In the genomic region with DNA sequence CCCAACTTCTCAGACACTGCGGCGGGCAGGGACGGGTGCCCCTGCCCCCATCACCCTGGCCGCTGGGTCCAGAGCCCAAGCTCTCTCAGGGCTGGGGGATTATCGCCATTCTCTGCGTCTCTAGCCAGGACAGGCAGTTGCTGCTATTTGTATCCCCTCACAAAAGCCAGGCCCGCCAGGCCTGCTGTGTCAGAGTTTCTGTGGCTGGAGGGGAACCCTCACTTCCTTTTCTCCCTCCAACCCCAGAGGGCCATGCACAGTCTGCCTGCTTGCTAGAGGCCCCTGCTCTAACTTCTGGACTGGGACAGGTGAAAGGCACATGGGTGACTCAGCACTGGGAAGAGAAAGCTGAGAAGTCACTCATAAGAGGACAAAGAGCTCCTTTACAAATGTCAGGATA, we compare ENCODE assay signal across 10 mouse cellular contexts. TPM values are rescaled to one million over a fixed set of nuclear protein-coding genes. Genes with fewer than 3 reads are reported as not detected.
A peak's percentile ranks its signal among the peaks of the same experiment; 100 is the strongest.
DNase-seq lines count a peak whose midpoint lies in the region; ATAC-seq lines count a peak whose summit lies in the region.
"Had no signal": no experiment of that assay in that cellular context is flagged by ENCODE, and none has a peak within 500 bp of the region (broad histone marks: within the 10 kb centered on the region; RNA-seq: fewer than 3 reads in every experiment).

No protein-coding gene starts in this region.

- WGBS in kidney, embryonic 16.5 days: 4% methylated on average over 7 of the region's 7 CpGs
- WGBS in embryonic facial prominence, embryonic 11.5 days: 4% methylated on average over 7 of the region's 7 CpGs
- WGBS in intestine, embryonic 15.5 days: 10% methylated on average over 7 of the region's 7 CpGs
- 5% methylated on average over 7 of the region's 7 CpGs for WGBS in midbrain, embryonic 12.5 days

- ATAC-seq in kidney, embryonic 16.5 days (ENCODE audit: low FRiP score, low TSS enrichment): no peak
- no peak for ATAC-seq in embryonic facial prominence, embryonic 11.5 days (replicated peaks; ENCODE audit: insufficient number of reproducible peaks, low FRiP score, low TSS enrichment, low read depth)
- ATAC-seq in intestine, embryonic 15.5 days: no peak
- no peak for ATAC-seq in midbrain, embryonic 12.5 days (ENCODE audit: low FRiP score, low read depth)
- ATAC-seq: Patski had no signal

- H3K4me1 ChIP-seq in kidney, embryonic 16.5 days (ENCODE audit: insufficient read depth, low read length): peaks cover 57% of the 10 kb centered on the region
- H3K4me1 ChIP-seq in embryonic facial prominence, embryonic 11.5 days (ENCODE audit: control insufficient read depth, insufficient read depth, low read length): peaks cover 27% of the 10 kb centered on the region
- peaks cover 34% of the 10 kb centered on the region for H3K4me1 ChIP-seq in intestine, embryonic 15.5 days (replicated peaks)
- peaks cover 53% of the 10 kb centered on the region for H3K4me1 ChIP-seq in midbrain, embryonic 12.5 days

- peak overlapping the region; percentile 42 for H3K4me2 ChIP-seq in kidney, embryonic 16.5 days (replicated peaks; ENCODE audit: low read depth, low read length)
- H3K4me2 ChIP-seq in embryonic facial prominence, embryonic 11.5 days (ENCODE audit: low read depth, low read length): peak overlapping the region; percentile 24
- H3K4me2 ChIP-seq in intestine, embryonic 15.5 days (replicated peaks): peak overlapping the region; percentile 49
- peak overlapping the region; percentile 49 for H3K4me2 ChIP-seq in midbrain, embryonic 12.5 days (replicated peaks)

- H3K27me3 ChIP-seq in kidney, embryonic 16.5 days (ENCODE audit: insufficient read depth, low read length): peaks cover 60% of the 10 kb centered on the region
- peaks cover 47% of the 10 kb centered on the region for H3K27me3 ChIP-seq in embryonic facial prominence, embryonic 11.5 days (ENCODE audit: control insufficient read depth, insufficient read depth, low read length)
- H3K27me3 ChIP-seq in intestine, embryonic 15.5 days (replicated peaks): peaks cover 58% of the 10 kb centered on the region
- peaks cover 71% of the 10 kb centered on the region for H3K27me3 ChIP-seq in midbrain, embryonic 12.5 days

- no peaks in the 10 kb centered on the region for H3K9me3 ChIP-seq in kidney, embryonic 16.5 days (ENCODE audit: low read length)
- no peaks in the 10 kb centered on the region for H3K9me3 ChIP-seq in embryonic facial prominence, embryonic 11.5 days (replicated peaks; ENCODE audit: control insufficient read depth, low read length)
- no peaks in the 10 kb centered on the region for H3K9me3 ChIP-seq in intestine, embryonic 15.5 days
- H3K9me3 ChIP-seq in midbrain, embryonic 12.5 days: no peaks in the 10 kb centered on the region

- peak overlapping the region; percentile 20; the same call in 1 of the 2 replicates for H3K9ac ChIP-seq in kidney, embryonic 16.5 days (replicated peaks; ENCODE audit: low read length)
- H3K9ac ChIP-seq in embryonic facial prominence, embryonic 11.5 days (replicated peaks; ENCODE audit: low read length): peak overlapping the region; percentile 43
- H3K9ac ChIP-seq in intestine, embryonic 15.5 days: peak overlapping the region; percentile 12; the same call in 1 of the 2 replicates
- H3K9ac ChIP-seq in midbrain, embryonic 12.5 days (replicated peaks): peak overlapping the region; percentile 34; the same call in 1 of the 2 replicates

- H3K4me3 ChIP-seq in kidney, embryonic 16.5 days (ENCODE audit: low read length): peak overlapping the region; percentile 18
- no peak overlapping the region for H3K4me3 ChIP-seq in embryonic facial prominence, embryonic 11.5 days (ENCODE audit: low read depth, low read length)
- no peak overlapping the region for H3K4me3 ChIP-seq in intestine, embryonic 15.5 days (replicated peaks)
- H3K4me3 ChIP-seq in midbrain, embryonic 12.5 days: peak overlapping the region; percentile 24

- H3K36me3 ChIP-seq in kidney, embryonic 16.5 days (ENCODE audit: insufficient read depth, low read length): no peaks in the 10 kb centered on the region
- no peaks in the 10 kb centered on the region for H3K36me3 ChIP-seq in embryonic facial prominence, embryonic 11.5 days (replicated peaks; ENCODE audit: control insufficient read depth, insufficient read depth, low read depth, low read length)
- no peaks in the 10 kb centered on the region for H3K36me3 ChIP-seq in intestine, embryonic 15.5 days
- no peaks in the 10 kb centered on the region for H3K36me3 ChIP-seq in midbrain, embryonic 12.5 days

- DNase-seq in kidney, postnatal 10 days: no peak
- DNase-seq in embryonic facial prominence, embryonic 11.5 days (ENCODE audit: low spot score): no peak
- DNase-seq in retina, postnatal 1 day: no peak
- no peak for DNase-seq in spleen, postnatal 10 days (ENCODE audit: low spot score in 2 of 2)
- no peak for DNase-seq in kidney, adult 11 months
- DNase-seq: gastrocnemius, postnatal 10 days had no signal

- peak overlapping the region; percentile 61 for H3K27ac ChIP-seq in kidney, embryonic 16.5 days (ENCODE audit: low read length)
- H3K27ac ChIP-seq in embryonic facial prominence, embryonic 11.5 days (replicated peaks; ENCODE audit: low read depth, low read length): no peak overlapping the region
- no peak overlapping the region for H3K27ac ChIP-seq in intestine, embryonic 15.5 days
- H3K27ac ChIP-seq in midbrain, embryonic 12.5 days (replicated peaks): peak overlapping the region; percentile 39; the same call in 1 of the 2 replicates

RNA-seq across cellular contexts. Expression of gene Rspo1, which starts 4.1 kb away (rescaled TPM):
- 25.1 and 31.1 TPM in 2 replicates for polyA plus RNA-seq in kidney, embryonic 16.5 days (2015; fragmentation: Nextera tagmentation; extraction: Ambion mirVana)
- polyA plus RNA-seq in embryonic facial prominence, embryonic 11.5 days (2014; fragmentation: Nextera tagmentation; extraction: Ambion mirVana): 8.0 and 11.0 TPM in 2 replicates
- polyA plus RNA-seq in intestine, embryonic 15.5 days (2015; fragmentation: Nextera tagmentation; extraction: Ambion mirVana): 8.2 and 8.9 TPM in 2 replicates
- 6.9 and 16.6 TPM in 2 replicates for polyA plus RNA-seq in midbrain, embryonic 12.5 days (2016; fragmentation: Nextera tagmentation; extraction: Ambion mirVana)
- polyA plus RNA-seq: Patski had no signal

RNA-seq across cellular contexts. Expression of gene Gnl2, which starts 26.1 kb away (rescaled TPM):
- polyA plus RNA-seq in kidney, embryonic 16.5 days (2015; fragmentation: Nextera tagmentation; extraction: Ambion mirVana): 80.7 and 82.7 TPM in 2 replicates
- 94.4 and 99.3 TPM in 2 replicates for polyA plus RNA-seq in embryonic facial prominence, embryonic 11.5 days (2014; fragmentation: Nextera tagmentation; extraction: Ambion mirVana)
- 69.3 and 73.1 TPM in 2 replicates for polyA plus RNA-seq in intestine, embryonic 15.5 days (2015; fragmentation: Nextera tagmentation; extraction: Ambion mirVana)
- 99.1 and 104 TPM in 2 replicates for polyA plus RNA-seq in midbrain, embryonic 12.5 days (2016; fragmentation: Nextera tagmentation; extraction: Ambion mirVana)

RNA-seq across cellular contexts. Expression of gene Cdca8, which starts 51.2 kb away (rescaled TPM):
- 149 and 164 TPM in 2 replicates for polyA plus RNA-seq in kidney, embryonic 16.5 days (2015; fragmentation: Nextera tagmentation; extraction: Ambion mirVana)
- 191 and 200 TPM in 2 replicates for polyA plus RNA-seq in embryonic facial prominence, embryonic 11.5 days (2014; fragmentation: Nextera tagmentation; extraction: Ambion mirVana)
- polyA plus RNA-seq in intestine, embryonic 15.5 days (2015; fragmentation: Nextera tagmentation; extraction: Ambion mirVana): 125 and 128 TPM in 2 replicates
- 190 and 207 TPM in 2 replicates for polyA plus RNA-seq in midbrain, embryonic 12.5 days (2016; fragmentation: Nextera tagmentation; extraction: Ambion mirVana)

RNA-seq across cellular contexts. Expression of gene 9930104L06Rik, which starts 53.5 kb away (rescaled TPM):
- 12.7 and 13.8 TPM in 2 replicates for polyA plus RNA-seq in kidney, embryonic 16.5 days (2015; fragmentation: Nextera tagmentation; extraction: Ambion mirVana)
- polyA plus RNA-seq in embryonic facial prominence, embryonic 11.5 days (2014; fragmentation: Nextera tagmentation; extraction: Ambion mirVana): 3.8 and 5.5 TPM in 2 replicates
- 10.1 and 10.7 TPM in 2 replicates for polyA plus RNA-seq in intestine, embryonic 15.5 days (2015; fragmentation: Nextera tagmentation; extraction: Ambion mirVana)
- 17.0 and 18.1 TPM in 2 replicates for polyA plus RNA-seq in midbrain, embryonic 12.5 days (2016; fragmentation: Nextera tagmentation; extraction: Ambion mirVana)

Comparison
In these comparisons a context has a peak if more than half of its experiments do, and no peak if none do; other contexts are left out.
1. H3K27ac ChIP-seq: peak in kidney, embryonic 16.5 days (single experiment) and midbrain, embryonic 12.5 days (single experiment); none in embryonic facial prominence, embryonic 11.5 days (single experiment) and intestine, embryonic 15.5 days (single experiment).
2. H3K4me3 ChIP-seq: peak in kidney, embryonic 16.5 days (single experiment) and midbrain, embryonic 12.5 days (single experiment); none in embryonic facial prominence, embryonic 11.5 days (single experiment) and intestine, embryonic 15.5 days (single experiment).
3. Peak in every context shown above with its lines, with median percentiles within 50 percentile points of each other: H3K4me2 ChIP-seq and H3K9ac ChIP-seq.